Mouse (Mus musculus) layer of hippocampus, adult 2 months (tissue): Measurements from ENCODE around the gene Med29. TPM values are rescaled to one million over a fixed set of nuclear protein-coding genes. Genes with fewer than 3 reads are reported as not detected.
"Not testable (repeated sequence)": the region's sequence is repeated elsewhere in the genome, so short reads cannot be mapped to it uniquely, and the experiment has no call there.

Experiments used
- DNase-seq, 2 experiments: peaks; one replicate each; pipeline ENCODE4 v3.0.0; 2022; ENCODE audit warnings: low spot score in 2 of 2
- H3K27ac ChIP-seq: fragments of 200-600 bp; 2 replicates; pipeline ENCODE4 v1.8.1; 2022
- H3K4me3 ChIP-seq: fragments of 200-600 bp; 2 replicates; pipeline ENCODE4 v1.8.1; 2022; ENCODE audit warnings: mild to moderate bottlenecking
- CTCF ChIP-seq: fragments of 200-600 bp; conservative IDR thresholded peaks from 2 replicates; pipeline ENCODE4 v1.8.1; 2022; ENCODE audit warnings: antibody characterized with exemption, mild to moderate bottlenecking, moderate library complexity
- total RNA-seq, 2 experiments: library from RNA; stranded (reverse); gene quantifications; 2 replicates each; pipeline ENCODE4 v1.2.3; 2021

The Med29 gene
- total RNA-seq, 2 experiments from 2014 or later, result 17.7 to 18.7 TPM

DNA sequence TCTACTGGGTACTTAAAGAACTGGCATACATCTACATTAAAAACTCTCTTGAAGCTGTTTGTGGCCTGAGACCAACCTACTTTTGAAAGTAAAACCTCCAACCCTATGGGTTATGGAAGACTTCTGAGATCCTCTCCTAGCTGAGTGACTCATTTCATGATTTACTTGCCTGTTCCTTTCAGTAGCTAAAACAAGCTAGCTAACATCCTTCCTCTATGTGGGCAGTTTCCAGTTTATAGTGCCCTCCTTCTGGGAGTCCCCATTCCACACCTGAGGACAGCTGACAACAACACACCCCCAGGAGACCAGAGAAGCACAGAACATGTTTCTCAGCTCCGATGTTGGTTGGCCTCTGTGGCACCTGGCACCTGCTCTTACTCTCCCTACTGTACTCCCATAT, 30.5 kb upstream of the Med29 start:
- H3K4me3 ChIP-seq, result no peak overlapping the region
- TF ChIP-seq CTCF, result no peak
- no peak overlapping the region for H3K27ac ChIP-seq
- DNase-seq, result no peak

DNA sequence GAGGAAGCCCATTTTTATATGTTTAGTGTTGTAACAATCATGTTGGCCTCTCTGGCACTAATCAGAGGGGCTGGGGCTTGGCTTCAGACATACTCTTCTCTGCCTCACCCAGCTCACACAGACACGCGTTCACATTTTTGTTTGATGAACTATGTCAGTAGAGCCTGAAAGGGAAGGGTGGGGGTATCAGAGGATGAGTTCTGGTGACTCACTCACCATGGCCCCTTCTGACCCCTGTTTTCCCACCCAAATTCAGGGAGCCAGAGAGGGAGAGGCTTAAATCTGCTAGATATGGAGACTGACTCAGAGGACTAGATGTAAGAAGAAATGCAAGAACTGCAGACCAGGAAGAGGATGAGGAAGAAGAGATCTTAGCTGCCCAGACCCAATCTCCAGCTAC, 26.9 kb upstream of the Med29 start:
- H3K4me3 ChIP-seq, result no peak overlapping the region
- DNase-seq, result no peak
- TF ChIP-seq CTCF, result no peak
- peak overlapping the region; percentile 18; the same call in 1 of the 2 replicates for H3K27ac ChIP-seq

DNA sequence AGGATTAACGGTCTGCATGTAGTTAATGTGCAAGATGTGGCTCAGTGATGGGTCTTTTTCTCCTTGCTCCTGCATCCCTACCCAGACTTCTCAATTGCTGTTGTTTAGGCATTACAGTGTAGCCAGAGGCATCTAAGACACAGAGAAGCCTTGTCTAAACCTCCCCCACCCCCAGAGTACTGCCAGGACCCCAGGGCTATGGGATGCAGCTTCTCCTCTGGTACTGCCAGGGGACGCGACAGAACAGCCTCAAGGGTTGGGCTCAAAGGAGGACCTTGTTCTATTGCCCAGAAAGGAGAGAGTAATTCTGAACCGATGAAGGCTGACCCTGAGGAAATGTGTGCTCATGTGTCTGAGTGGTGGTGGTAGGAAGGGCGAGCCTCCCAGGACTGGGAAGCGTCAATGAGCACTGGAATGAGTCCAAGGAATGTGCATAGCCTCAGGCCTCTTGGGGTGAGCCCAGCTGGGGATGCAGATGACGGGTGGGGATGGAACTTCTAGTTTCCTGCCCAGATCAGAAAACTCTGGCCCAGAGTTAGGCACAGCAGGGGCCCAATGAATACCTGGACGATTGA, 25.7 kb upstream of the Med29 start:
- Histone ChIP-seq H3K4me3 (no peak overlapping the region), H3K27ac (peak overlapping the region; percentile 43; the same call in 1 of the 2 replicates)
- no peak for TF ChIP-seq CTCF
- DNase-seq, result no peak

DNA sequence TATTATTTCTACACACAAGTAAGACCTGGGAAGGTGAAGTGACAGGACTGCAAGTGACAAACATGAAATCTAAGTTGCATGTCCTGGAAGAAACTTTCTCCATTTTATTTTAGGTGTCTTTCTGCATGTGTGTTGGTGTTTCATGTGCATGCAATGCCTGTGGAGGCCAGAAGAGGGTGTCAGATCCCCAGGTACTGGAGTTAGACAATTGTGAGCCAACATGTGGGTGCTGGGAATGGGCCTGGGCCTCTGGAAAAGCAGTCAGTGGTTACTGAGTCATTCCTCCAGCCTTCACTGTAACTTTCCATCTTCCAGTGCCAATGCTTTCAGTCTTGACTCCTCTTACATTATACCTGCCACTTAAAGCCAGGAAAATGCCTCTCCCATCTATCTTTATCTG, 24.9 kb upstream of the Med29 start:
- no peak overlapping the region for H3K4me3 ChIP-seq
- no peak for DNase-seq

DNA sequence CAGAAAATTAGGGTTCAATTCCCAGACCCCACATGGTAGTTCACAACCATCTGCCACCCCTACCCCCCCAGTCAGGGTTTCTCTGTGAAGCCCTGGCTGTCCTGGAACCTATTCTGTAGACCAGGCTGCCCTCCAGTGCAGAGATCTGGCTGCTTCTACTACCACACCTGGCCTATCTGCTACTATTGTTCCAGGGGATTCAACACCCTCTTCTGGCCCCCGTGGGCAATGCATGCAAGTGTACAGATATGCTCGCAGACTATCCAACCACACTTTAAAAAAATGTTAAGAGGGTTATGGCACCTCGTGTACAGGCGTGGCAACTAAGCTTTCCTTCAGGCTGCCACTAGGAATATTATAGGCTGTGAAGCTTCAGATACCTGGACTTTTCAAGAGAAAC, 20.3 kb upstream of the Med29 start:
- DNase-seq, result no peak
- peak; percentile 29; the same call in 1 of the 2 replicates for TF ChIP-seq CTCF
- H3K27ac ChIP-seq, result no peak overlapping the region
- H3K4me3 ChIP-seq, result no peak overlapping the region

More for the DNA sequence above, 24.9 kb upstream of the Med29 start:
- TF ChIP-seq CTCF, result peak; percentile 57
- peak overlapping the region; percentile 43; the same call in 1 of the 2 replicates for H3K27ac ChIP-seq

DNA sequence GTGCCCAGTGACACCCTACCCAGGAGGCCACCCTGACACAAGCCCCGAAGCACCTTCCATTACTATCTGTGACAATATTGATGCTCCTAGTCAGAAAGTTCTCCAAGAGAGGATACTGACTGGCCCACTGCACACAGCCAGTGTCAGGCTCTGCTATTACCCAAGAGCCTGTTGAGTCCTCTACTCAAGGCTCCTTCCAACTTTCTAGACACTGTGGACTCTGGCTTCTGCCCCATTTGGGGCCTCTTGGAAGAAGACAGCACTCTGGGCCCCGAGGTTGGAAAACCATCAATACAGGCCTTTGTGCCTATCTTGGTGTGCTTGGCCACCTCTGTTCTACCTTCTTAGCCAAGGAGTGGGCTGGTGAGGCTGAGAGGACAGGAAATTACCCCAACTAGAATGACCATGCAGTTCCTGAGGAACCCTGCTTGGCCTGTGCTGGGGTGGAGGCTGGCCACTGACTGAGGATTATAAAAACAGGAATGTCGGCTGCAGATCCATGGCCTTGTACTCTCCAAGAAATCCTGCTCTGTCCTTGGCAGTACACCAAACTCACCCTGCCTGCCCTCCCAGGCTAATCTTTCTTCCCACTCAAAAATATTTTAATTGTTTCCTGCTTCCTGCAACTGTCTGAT, 18.4 kb upstream of the Med29 start:
- peak overlapping the region; percentile 63 for H3K27ac ChIP-seq
- DNase-seq, result no peak
- H3K4me3 ChIP-seq, result no peak overlapping the region
- TF ChIP-seq CTCF, result no peak

DNA sequence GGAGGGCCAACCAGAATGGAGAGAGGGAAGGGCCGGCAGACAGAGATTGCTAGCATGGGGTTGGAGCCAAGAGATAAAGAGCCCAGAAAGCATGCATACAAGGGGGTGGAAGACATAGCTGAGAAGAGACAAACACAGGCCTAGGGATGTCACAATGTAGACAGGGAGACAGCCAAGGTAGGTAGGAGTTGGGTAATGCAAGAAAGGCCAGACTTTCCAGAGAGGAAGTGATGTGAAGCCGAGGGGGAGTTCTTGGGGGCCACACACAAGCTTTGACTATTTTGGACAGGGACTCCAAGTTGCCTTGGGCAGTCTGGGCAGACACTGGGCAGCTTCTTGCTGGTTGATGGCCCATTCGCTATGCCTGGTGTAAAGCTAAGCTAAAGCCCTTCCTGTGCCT, 9.4 kb upstream of the Med29 start:
- DNase-seq, result no peak
- TF ChIP-seq CTCF, result no peak
- no peak overlapping the region for H3K4me3 ChIP-seq
- H3K27ac ChIP-seq, result no peak overlapping the region

DNA sequence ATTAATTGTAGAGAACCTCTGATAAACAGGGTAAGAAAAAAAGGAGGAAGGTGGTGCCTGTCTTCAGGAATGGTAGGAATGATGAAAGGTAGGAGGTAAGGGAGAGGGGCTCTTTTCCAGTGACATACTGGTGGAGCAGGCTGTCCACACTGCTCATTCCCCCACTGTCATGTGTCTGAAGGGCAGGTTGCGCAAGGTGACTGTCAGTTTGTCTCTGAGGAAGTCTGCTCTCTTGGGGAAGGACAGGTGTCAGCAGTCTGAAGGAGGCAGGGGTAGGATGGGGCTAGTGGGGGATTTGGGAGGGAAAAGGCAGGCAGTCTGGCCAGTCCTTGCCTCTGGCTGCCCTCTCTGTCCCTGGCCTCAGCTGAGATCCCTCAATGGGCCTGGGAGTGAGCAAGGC, 8.5 kb upstream of the Med29 start:
- DNase-seq, result no peak
- H3K27ac ChIP-seq, result no peak overlapping the region
- no peak overlapping the region for H3K4me3 ChIP-seq
- TF ChIP-seq CTCF, result no peak

DNA sequence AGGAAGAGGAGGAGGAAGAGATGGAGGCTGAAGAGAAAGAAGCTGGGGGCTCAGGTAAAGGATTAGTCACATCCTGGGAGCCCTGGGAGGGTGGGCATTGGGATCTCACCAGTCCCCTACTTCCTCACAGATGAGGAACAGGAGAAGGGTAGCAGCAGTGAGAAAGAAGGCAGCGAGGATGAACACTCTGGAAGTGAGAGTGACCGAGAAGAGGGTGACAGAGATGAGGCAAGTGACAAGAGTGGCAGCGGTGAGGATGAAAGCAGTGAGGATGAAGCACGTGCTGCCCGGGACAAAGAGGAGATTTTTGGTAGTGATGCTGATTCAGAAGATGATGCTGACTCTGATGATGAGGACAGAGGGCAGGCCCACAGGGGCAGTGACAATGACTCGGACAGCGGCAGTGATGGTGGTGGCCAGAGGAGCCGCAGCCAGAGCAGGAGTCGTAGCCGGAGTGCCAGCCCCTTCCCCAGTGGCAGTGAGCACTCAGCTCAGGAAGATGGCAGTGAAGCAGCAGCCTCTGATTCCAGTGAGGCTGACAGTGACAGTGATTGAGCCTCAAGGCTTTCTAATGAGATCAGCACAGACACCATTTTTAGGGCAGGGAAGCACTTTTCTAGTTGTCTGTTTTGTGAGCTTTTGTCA, 6.3 kb upstream of the Med29 start:
- no peak for DNase-seq
- Histone ChIP-seq H3K27ac (no peak overlapping the region), H3K4me3 (no peak overlapping the region)
- no peak for TF ChIP-seq CTCF

DNA sequence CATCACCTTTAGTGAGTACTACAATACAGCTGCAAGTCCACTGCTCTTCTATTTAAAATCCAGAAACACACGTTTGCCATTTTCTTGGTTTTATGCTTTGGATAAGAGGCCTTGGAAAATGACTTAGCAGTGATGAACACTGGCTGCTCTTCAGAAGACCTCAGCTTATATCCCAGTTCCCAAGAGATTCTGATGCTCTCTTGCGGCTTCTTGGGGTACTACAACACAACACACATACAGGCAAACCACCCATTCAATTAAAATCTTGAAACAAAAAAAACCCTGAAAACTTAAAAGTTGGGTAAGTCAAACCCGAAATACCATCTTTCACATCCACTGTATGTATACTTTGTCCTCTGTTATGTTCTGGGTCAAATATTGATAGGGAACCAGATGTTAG, 5.5 kb upstream of the Med29 start:
- Histone ChIP-seq H3K27ac (no peak overlapping the region), H3K4me3 (no peak overlapping the region)
- peak; percentile 79 for TF ChIP-seq CTCF
- no peak for DNase-seq

DNA sequence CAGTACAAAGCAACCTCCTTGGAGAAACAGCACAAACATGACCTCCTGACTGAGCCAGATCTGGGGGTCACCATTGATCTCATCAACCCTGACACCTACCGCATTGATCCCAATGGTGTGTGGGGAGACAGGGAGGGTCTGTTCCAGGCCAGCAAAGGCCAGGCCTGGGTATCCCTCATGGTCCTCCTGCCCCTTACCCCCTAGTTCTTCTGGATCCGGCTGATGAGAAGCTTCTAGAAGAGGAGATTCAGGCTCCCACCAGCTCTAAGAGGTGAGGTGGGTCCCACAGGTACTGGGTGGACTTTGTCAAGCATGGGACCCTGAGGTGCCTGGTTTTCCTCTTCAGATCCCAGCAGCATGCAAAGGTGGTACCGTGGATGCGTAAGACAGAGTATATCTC, 2.9 kb upstream of the Med29 start:
- DNase-seq, result no peak
- no peak for TF ChIP-seq CTCF
- Histone ChIP-seq H3K27ac (no peak overlapping the region), H3K4me3 (no peak overlapping the region)

DNA sequence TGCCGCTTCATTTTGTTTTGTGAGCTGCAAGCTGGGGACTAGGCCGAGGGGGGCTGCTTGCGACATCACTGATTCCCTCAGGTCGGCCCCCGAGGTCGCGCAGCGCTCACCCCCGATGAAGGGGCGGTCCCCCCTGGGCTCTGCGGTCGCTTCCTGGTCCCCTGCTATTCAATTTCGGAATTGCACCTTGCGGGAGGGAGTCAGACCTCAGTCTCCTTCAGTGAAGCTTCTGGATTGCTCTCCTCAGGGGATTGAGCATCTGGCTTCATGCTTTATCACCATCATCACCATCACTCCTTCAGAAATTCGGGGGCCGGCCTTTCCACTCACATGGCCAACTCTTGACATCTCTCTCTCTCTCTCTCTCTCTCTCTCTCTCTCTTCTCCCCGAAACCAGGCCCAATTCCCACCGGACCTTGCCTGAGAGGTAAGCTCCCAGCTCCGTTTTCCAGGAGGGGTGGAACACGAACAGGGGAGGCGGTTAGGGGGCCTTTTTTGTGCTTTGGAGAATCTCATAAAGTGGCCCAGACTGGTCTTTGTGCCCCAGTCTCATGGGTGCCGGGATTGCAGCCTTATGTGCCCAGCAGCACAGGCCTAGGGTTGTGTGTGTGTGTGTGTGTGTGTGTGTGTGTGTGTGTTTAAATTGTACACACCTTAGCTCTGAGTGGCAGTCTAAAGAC, 904 bp upstream of the Med29 start:
- H3K27ac ChIP-seq, result peak overlapping the region; percentile 89
- DNase-seq, result no peak
- peak overlapping the region; percentile 75 for H3K4me3 ChIP-seq
- TF ChIP-seq CTCF, result no peak

DNA sequence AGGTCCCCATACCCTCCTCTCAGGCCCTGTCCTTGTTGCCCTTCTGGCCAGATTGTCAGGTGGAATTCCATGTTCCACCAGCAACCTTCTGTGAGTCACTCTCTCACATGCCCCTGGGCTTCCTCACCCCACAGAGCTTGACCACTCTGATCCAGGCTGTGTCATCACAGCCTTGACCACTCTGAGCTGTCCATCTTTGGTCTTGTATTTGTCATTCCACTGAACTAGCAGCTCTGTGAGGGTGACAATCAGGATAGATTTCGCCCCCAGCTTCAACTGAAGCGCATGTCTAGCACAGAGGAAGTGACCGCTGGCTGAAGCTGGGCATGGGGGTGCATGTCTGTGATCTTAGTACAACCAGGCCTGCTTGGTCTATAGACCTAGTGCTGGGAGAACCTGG, 2.2 kb downstream of the Med29 start:
- no peak for DNase-seq
- no peak for TF ChIP-seq CTCF

DNA sequence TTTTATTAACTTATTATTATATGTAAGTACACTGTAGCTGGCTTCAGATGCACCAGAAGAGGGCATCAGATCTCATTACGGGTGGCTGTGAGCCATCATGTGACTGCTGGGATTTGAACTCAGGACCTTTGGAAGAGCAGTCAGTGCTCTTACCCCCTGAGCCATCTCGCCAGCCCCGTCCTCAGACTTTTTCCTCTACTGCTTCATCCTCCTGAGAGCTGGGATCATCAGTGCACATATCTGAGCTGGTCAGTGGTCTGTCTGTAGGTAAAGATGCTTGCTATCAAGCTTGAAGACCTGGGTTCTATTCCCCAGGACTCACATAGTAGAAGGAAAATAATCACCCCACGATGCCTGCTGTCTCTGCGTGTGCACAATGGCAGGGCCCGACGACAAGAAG, 5.1 kb downstream of the Med29 start:
- not testable (repeated sequence) for H3K27ac ChIP-seq, DNase-seq, H3K4me3 ChIP-seq

More for the DNA sequence above, 2.2 kb downstream of the Med29 start:
- Histone ChIP-seq H3K27ac (no peak overlapping the region), H3K4me3 (no peak overlapping the region)

DNA sequence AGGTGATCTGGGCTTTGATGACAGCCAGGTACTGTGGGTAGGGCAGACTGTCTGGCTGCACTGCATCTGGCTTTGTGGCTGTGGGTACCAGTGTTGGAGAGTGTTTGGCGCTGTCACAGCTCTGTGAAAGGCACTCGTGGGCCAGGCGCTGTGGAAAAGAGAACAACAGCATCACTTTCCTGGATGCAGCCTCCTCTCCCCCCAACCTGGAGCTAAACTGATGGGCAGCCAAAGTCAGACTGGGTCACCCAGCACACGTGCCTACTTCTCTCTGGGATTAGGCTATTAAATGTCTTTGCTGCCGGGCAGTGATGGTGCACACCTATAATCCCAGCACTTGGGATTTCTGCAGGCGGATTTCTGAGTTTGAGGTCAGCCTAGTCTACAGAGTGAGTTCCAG, 5.6 kb downstream of the Med29 start:
- H3K27ac ChIP-seq, DNase-seq: not testable (repeated sequence)

More for the DNA sequence above, 5.6 kb downstream of the Med29 start:
- not testable (repeated sequence) for H3K4me3 ChIP-seq
